Mouse (Mus musculus): ENCODE results near the gene Cmtm3.

DNA sequence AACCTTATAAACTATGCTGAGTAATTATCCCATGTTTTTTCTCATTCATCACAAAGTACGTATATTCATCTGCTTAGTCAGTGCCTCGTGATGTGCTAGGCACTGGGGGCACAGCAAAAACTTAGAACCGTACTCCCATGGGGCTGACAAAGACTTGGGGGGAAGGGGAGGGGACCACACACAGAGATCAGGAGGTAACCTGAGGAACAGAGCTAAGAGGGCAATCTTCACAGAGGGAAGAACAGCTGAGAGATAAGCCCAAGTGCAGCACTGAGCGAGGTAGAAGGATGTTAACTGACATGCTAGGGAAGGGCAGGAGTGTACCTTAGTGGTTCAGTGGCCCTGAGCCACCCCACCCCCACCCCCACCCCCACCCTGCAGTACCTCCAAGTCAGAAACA is 47.5 kb downstream of the Cmtm3 start:
- no peak for TF ChIP-seq POLR2A (IDR thresholded peaks at IDR 0.05; ENCODE audit: borderline replicate concordance, extremely low read depth, insufficient read depth, insufficient read length, poor library complexity, severe bottlenecking)
- no peak for TF ChIP-seq CTCF (IDR thresholded peaks at IDR 0.05; ENCODE audit: borderline replicate concordance, extremely low read depth, insufficient read depth, insufficient read length)
